Mouse (Mus musculus) brain, embryonic 14.5 days (tissue): ENCODE data around the gene Cyth3.

Experiments
- CTCF ChIP-seq: fragments of 200-500 bp; IDR thresholded peaks from 2 replicates; pipeline ENCODE4 v1.5.1; 2012; ENCODE audit warnings: inconsistent platforms, mild to moderate bottlenecking, moderate library complexity, borderline replicate concordance; ENCODE audit not compliant: insufficient read depth, insufficient read length; ENCODE audit errors: extremely low read depth
- POLR2A ChIP-seq: fragments of 200-500 bp; IDR thresholded peaks from 2 replicates; pipeline ENCODE4 v1.6.1; 2012; ENCODE audit warnings: mild to moderate bottlenecking, inconsistent platforms, borderline replicate concordance; ENCODE audit not compliant: poor library complexity, insufficient read depth, insufficient read length, severe bottlenecking; ENCODE audit errors: extremely low read depth

DNA sequence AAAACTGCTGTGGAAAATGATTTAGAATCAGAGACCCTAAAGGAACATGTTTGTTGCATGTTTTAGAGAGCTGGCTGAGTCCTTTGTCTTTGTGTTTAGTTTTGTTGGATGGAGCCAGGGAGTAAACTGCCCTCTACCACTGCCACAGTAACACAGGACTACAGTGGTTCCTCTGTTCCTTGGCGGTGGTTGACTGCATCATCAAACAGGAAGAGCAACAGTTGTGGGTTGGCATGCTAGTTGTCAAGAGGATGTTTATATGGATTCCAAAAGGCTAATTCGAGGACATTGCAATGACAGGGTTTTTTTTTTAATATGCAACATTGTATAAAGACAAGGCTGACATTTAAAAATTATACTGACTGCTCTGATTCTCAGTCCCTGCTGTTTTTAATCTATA, 47.6 kb downstream of the Cyth3 start:
- TF ChIP-seq CTCF (no peak), POLR2A (no peak)
